ENCODE assay signal across 18 mouse cellular contexts in the genomic region with DNA sequence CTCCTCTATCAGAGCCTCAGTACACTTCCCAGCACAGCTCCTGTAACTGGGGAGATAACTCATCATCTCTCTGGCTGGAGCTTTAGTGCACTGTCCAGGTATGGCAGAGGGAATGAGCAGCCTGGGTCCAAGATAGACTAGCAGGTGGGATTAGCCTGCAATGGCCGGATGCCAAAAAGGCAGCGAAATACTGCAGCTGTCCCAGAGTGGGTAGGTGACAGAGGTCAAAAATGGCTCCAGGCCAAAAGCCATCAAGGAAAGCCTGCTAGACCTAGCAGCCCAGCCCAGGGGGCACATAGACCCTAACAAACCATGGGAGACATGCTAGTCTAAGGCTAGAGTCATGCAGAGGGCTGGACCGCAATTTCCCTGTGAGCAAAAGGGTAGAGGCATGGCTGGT.
DNase-seq lines count a peak whose midpoint lies in the region; ATAC-seq and TF ChIP-seq lines count a peak whose summit lies in the region.
"Had no signal": no experiment of that assay in that cellular context is flagged by ENCODE, and none has a peak within 500 bp of the region (broad histone marks: within the 10 kb centered on the region; RNA-seq: fewer than 3 reads in every experiment).

No protein-coding gene starts in this region.

- no peaks in the 10 kb centered on the region for H3K27me3 ChIP-seq in heart, adult 2 months (ENCODE audit: control insufficient read depth, insufficient read depth, low read length)
- H3K27me3 ChIP-seq in heart, embryonic 12.5 days (replicated peaks) = no peaks in the 10 kb centered on the region
- H3K27me3 ChIP-seq in kidney, adult 2 months (replicated peaks; ENCODE audit: control insufficient read depth, insufficient read depth, low read length) = no peaks in the 10 kb centered on the region
- H3K27me3 ChIP-seq in kidney, embryonic 14.5 days (ENCODE audit: control insufficient read depth, insufficient read depth, low read length) = no peaks in the 10 kb centered on the region
- no peaks in the 10 kb centered on the region for H3K27me3 ChIP-seq in stomach, postnatal 0 days (ENCODE audit: control insufficient read depth, insufficient read depth, low read length)
- H3K27me3 ChIP-seq: liver, embryonic 12.5 days; megakaryocyte, embryonic 14.5 days; neural tube, embryonic 15.5 days had no signal

- TF ChIP-seq POLR2A in heart, adult 2 months (IDR thresholded peaks at IDR 0.05; ENCODE audit: insufficient read depth, low read depth, low read length) = no peak
- no peak for TF ChIP-seq POLR2A in kidney, adult 2 months (IDR thresholded peaks at IDR 0.05; ENCODE audit: low read depth, low read length)

- no peak overlapping the region for H3K4me3 ChIP-seq in heart, adult 2 months
- H3K4me3 ChIP-seq in heart, embryonic 12.5 days = no peak overlapping the region
- no peak overlapping the region for H3K4me3 ChIP-seq in kidney, adult 2 months (ENCODE audit: insufficient read depth, low read depth, low read length)
- no peak overlapping the region for H3K4me3 ChIP-seq in kidney, embryonic 14.5 days (ENCODE audit: low read length)
- no peak overlapping the region for H3K4me3 ChIP-seq in stomach, postnatal 0 days (ENCODE audit: low read depth, low read length)
- H3K4me3 ChIP-seq: limb, embryonic 10.5 days; liver, embryonic 12.5 days; megakaryocyte, embryonic 14.5 days; neural tube, embryonic 15.5 days had no signal

- H3K79me2 ChIP-seq in heart, adult 2 months (replicated peaks; ENCODE audit: control insufficient read depth, insufficient read depth, low read length) = no peaks in the 10 kb centered on the region

- H3K9me3 ChIP-seq in heart, embryonic 12.5 days (replicated peaks) = no peaks in the 10 kb centered on the region
- no peaks in the 10 kb centered on the region for H3K9me3 ChIP-seq in kidney, embryonic 14.5 days (ENCODE audit: control insufficient read depth, low read length)
- H3K9me3 ChIP-seq in stomach, postnatal 0 days (ENCODE audit: control insufficient read depth, low read length) = no peaks in the 10 kb centered on the region
- H3K9me3 ChIP-seq: limb, embryonic 10.5 days; liver, embryonic 12.5 days; megakaryocyte, embryonic 14.5 days; neural tube, embryonic 15.5 days had no signal

- 55% methylated on average over 3 of the region's 3 CpGs for WGBS in heart, adult 2 months
- 62% methylated on average over 3 of the region's 3 CpGs for WGBS in heart, embryonic 12.5 days
- WGBS in kidney, adult 2 months = 61% methylated on average over 3 of the region's 3 CpGs
- WGBS in kidney, embryonic 14.5 days = 81% methylated on average over 3 of the region's 3 CpGs
- 72% methylated on average over 3 of the region's 3 CpGs for WGBS in stomach, postnatal 0 days

- no peak for TF ChIP-seq CTCF in heart, adult 2 months (IDR thresholded peaks at IDR 0.05)
- no peak for TF ChIP-seq CTCF in kidney, adult 2 months (conservative IDR thresholded peaks at IDR 0.05; ENCODE audit: insufficient read depth, insufficient read length, low read depth, low read length)
- no peak for TF ChIP-seq CTCF in stomach, postnatal 0 days (IDR thresholded peaks at IDR 0.05; ENCODE audit: low read depth)

- H3K36me3 ChIP-seq in heart, adult 2 months (ENCODE audit: control insufficient read depth, insufficient read depth, low read length) = peaks cover 9% of the 10 kb centered on the region
- H3K36me3 ChIP-seq in heart, embryonic 12.5 days = peaks cover 17% of the 10 kb centered on the region
- H3K36me3 ChIP-seq in kidney, adult 2 months (ENCODE audit: control insufficient read depth, insufficient read depth, low read length) = no peaks in the 10 kb centered on the region
- H3K36me3 ChIP-seq in kidney, embryonic 14.5 days (ENCODE audit: control insufficient read depth, insufficient read depth, low read length) = no peaks in the 10 kb centered on the region
- H3K36me3 ChIP-seq in stomach, postnatal 0 days (ENCODE audit: control insufficient read depth, insufficient read depth, low read length) = no peaks in the 10 kb centered on the region
- H3K36me3 ChIP-seq: liver, embryonic 12.5 days had no signal

- ATAC-seq in heart, embryonic 12.5 days (ENCODE audit: insufficient number of reproducible peaks, low FRiP score) = no peak
- ATAC-seq in kidney, embryonic 14.5 days (ENCODE audit: low FRiP score, low TSS enrichment) = no peak
- no peak for ATAC-seq in stomach, postnatal 0 days (ENCODE audit: low FRiP score, low TSS enrichment)
- ATAC-seq: forebrain, embryonic 14.5 days; liver, embryonic 12.5 days; lung, postnatal 0 days had no signal

- peaks cover 11% of the 10 kb centered on the region for H3K4me1 ChIP-seq in heart, adult 2 months (ENCODE audit: control insufficient read depth, insufficient read depth, low read length)
- peaks cover 12% of the 10 kb centered on the region for H3K4me1 ChIP-seq in heart, embryonic 12.5 days (replicated peaks)
- H3K4me1 ChIP-seq in kidney, adult 2 months (ENCODE audit: control insufficient read depth, insufficient read depth, low read length) = peaks cover 14% of the 10 kb centered on the region; the same call in 1 of the 2 replicates
- H3K4me1 ChIP-seq in kidney, embryonic 14.5 days (ENCODE audit: control insufficient read depth, insufficient read depth, low read length) = no peaks in the 10 kb centered on the region
- H3K4me1 ChIP-seq in stomach, postnatal 0 days (replicated peaks; ENCODE audit: control insufficient read depth, insufficient read depth) = no peaks in the 10 kb centered on the region
- H3K4me1 ChIP-seq: limb, embryonic 10.5 days; liver, embryonic 12.5 days; megakaryocyte, embryonic 14.5 days had no signal

- no peak overlapping the region for H3K9ac ChIP-seq in heart, adult 2 months (ENCODE audit: low read depth, low read length)
- H3K9ac ChIP-seq in heart, embryonic 12.5 days = no peak overlapping the region
- no peak overlapping the region for H3K9ac ChIP-seq in kidney, embryonic 14.5 days (ENCODE audit: low read depth, low read length)
- no peak overlapping the region for H3K9ac ChIP-seq in stomach, postnatal 0 days (ENCODE audit: low read length)
- H3K9ac ChIP-seq: liver, embryonic 12.5 days; neural tube, embryonic 15.5 days had no signal

- H3K4me2 ChIP-seq in heart, embryonic 12.5 days = no peak overlapping the region
- no peak overlapping the region for H3K4me2 ChIP-seq in kidney, embryonic 14.5 days (replicated peaks; ENCODE audit: low read depth, low read length)
- no peak overlapping the region for H3K4me2 ChIP-seq in stomach, postnatal 0 days (replicated peaks; ENCODE audit: low read depth)
- H3K4me2 ChIP-seq: liver, embryonic 12.5 days; neural tube, embryonic 15.5 days had no signal

- TF ChIP-seq EP300 in heart, adult 2 months (IDR thresholded peaks at IDR 0.05; ENCODE audit: insufficient read depth, low read depth, low read length) = no peak
- no peak for TF ChIP-seq EP300 in stomach, postnatal 0 days (optimal IDR thresholded peaks at IDR 0.05)

- intact Hi-C loops in heart, adult 2 months (cut with DNase I) = loop anchor here (2.0 kb wide), 1 partner anchor 49 kb away; no protein-coding TSS in a partner anchor

- DNase-seq in adrenal gland, postnatal 25 days = peak; percentile 2
- DNase-seq in adrenal gland, postnatal 14 days = no peak
- peak; percentile 15 to 27 for DNase-seq in heart, adult 2 months
- peak; percentile 21 for DNase-seq in kidney, adult 2 months
- peak; percentile 36 to 44 for DNase-seq in cerebellum, postnatal 25 days
- DNase-seq in stomach, postnatal 0 days (ENCODE audit: low spot score) = no peak
- DNase-seq: adrenal gland, postnatal 10 days; embryo, embryonic 11 days; layer of hippocampus, postnatal 36 days; retina, postnatal 1 day had no signal

- peak overlapping the region; percentile 95 for H3K27ac ChIP-seq in heart, adult 2 months
- no peak overlapping the region for H3K27ac ChIP-seq in heart, embryonic 12.5 days (ENCODE audit: poor library complexity, severe bottlenecking)
- no peak overlapping the region for H3K27ac ChIP-seq in kidney, adult 2 months (ENCODE audit: insufficient read depth, low read depth, low read length)
- H3K27ac ChIP-seq in kidney, embryonic 14.5 days (ENCODE audit: low read depth, low read length) = no peak overlapping the region
- no peak overlapping the region for H3K27ac ChIP-seq in stomach, postnatal 0 days (replicated peaks)
- H3K27ac ChIP-seq: limb, embryonic 10.5 days; liver, embryonic 12.5 days; neural tube, embryonic 15.5 days had no signal

Comparison
In these comparisons a context has a peak if more than half of its experiments do, and no peak if none do; other contexts are left out.
1. DNase-seq: peak in adrenal gland, postnatal 25 days (single experiment), heart, adult 2 months (2 of 2), kidney, adult 2 months (single experiment) and cerebellum, postnatal 25 days (2 of 2); none in adrenal gland, postnatal 14 days (single experiment) and stomach, postnatal 0 days (single experiment).